Mouse (Mus musculus): Measurements from ENCODE around the gene Fyb.

DNA sequence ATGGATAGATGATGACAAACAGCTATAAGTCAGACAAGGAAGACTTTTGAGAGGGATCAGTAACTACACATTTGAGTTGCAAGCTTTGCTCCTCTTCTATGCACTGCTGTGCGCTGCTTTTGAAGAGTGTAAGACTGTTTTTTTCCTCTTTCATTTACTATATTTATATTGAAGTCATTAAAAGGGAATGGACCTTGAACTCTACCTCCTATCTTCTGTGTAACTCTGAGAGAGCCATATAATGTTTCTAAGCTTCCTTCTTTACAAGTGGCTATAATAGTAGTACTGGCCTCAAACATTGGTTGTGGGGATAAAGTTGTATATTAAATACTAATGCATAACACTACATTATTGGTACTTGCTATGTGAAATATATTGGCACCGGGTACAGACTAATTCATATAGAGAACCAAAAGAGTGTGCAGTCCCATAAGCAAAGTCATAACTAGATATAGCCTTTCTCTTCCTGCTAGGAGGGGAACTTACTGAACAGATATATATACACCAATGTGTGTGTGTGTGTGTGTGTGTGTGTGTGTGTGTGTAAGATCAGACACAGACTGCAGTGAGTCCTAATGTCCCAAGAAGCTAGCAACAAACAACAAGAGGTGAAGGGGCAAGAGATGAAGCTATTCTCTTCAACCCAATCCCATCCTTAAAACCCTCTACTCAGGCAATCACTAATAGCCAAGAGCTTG is 47.7 kb downstream of the Fyb start:
- TF ChIP-seq GATA1 (IDR thresholded peaks at IDR 0.05; ENCODE audit: borderline replicate concordance, low read length) (no peak), FLI1 (IDR thresholded peaks at IDR 0.05; ENCODE audit: low read length) (no peak)
